Mouse (Mus musculus): ENCODE measurements at regions not wholly inside any gene's neighbourhood (a gene's known extent, or its start where the extent isn't known, plus 50 kb on each side); places are given as distances from the start of the nearest gene placed in this dataset.
A peak's percentile ranks its signal among the peaks of the same experiment; 100 is the strongest.

GRCm38 (mm10) chr3:51073743-51074319, 150.4 kb upstream of the Noct start:
- TF ChIP-seq CTCF (IDR thresholded peaks at IDR 0.05) = no peak
- Histone ChIP-seq H3K27ac (no peak overlapping the region), H3K4me3 (no peak overlapping the region)
- DNase-seq = no peak
- intact Hi-C loops (cut with DNase I) = no loop called here

GRCm38 (mm10) chr3:51075219-51075920, 148.9 kb upstream of the Noct start:
- intact Hi-C loops (cut with DNase I) = no loop called here
- TF ChIP-seq CTCF (IDR thresholded peaks at IDR 0.05) = peak; percentile 16; the same call in 1 of the 2 replicates
- peak; percentile 35 for DNase-seq

DNA sequence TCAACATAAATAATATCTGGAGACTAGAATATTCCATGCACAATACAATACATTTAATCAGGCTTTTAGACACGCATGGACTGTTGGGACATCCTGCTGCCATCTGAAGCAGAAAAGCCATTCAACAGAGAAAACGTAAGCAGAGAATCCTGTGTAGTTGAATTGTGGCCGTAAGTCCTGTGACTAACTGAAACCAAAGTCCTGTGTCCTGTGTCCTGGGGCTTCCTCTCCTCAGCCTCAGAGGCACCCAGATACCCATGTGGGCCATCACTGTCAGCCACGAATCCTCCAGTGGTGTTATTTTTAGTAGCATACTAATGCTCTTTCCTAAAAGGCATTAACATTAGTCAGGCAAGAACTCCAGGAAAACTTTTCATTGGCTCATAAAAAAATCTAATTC, 145.8 kb upstream of the Noct start:
- H3K27ac ChIP-seq = no peak overlapping the region
- intact Hi-C loops (cut with DNase I) = no loop called here
- no peak overlapping the region for H3K4me3 ChIP-seq
- TF ChIP-seq CTCF (IDR thresholded peaks at IDR 0.05) = no peak
- DNase-seq = no peak

More at GRCm38 (mm10) chr3:51075219-51075920, 148.9 kb upstream of the Noct start:
- Histone ChIP-seq H3K4me3 (no peak overlapping the region), H3K27ac (no peak overlapping the region)

- intact Hi-C loops (cut with DNase I) = no loop called here
- TF ChIP-seq CTCF (IDR thresholded peaks at IDR 0.05) = no peak
- no peak overlapping the region for H3K4me3 ChIP-seq
- DNase-seq = no peak
- no peak overlapping the region for H3K27ac ChIP-seq
Measured at GRCm38 (mm10) chr3:51080415-51080814, 143.8 kb upstream of the Noct start.

GRCm38 (mm10) chr3:51080855-51081254, 143.4 kb upstream of the Noct start:
- Histone ChIP-seq H3K27ac (no peak overlapping the region), H3K4me3 (no peak overlapping the region)
- TF ChIP-seq CTCF (IDR thresholded peaks at IDR 0.05) = no peak
- intact Hi-C loops (cut with DNase I) = no loop called here
- no peak for DNase-seq

- no peak overlapping the region for H3K27ac ChIP-seq
- no peak for TF ChIP-seq CTCF (IDR thresholded peaks at IDR 0.05)
- H3K4me3 ChIP-seq = no peak overlapping the region
- no peak for DNase-seq
- intact Hi-C loops (cut with DNase I) = no loop called here
Measured at GRCm38 (mm10) chr3:51082831-51083575, 141.2 kb upstream of the Noct start.

GRCm38 (mm10) chr3:51083583-51083982, 140.7 kb upstream of the Noct start:
- DNase-seq = no peak

GRCm38 (mm10) chr3:51086441-51086849, 137.8 kb upstream of the Noct start:
- no peak for DNase-seq
- Histone ChIP-seq H3K4me3 (no peak overlapping the region), H3K27ac (no peak overlapping the region)
- intact Hi-C loops (cut with DNase I) = no loop called here
- no peak for TF ChIP-seq CTCF (IDR thresholded peaks at IDR 0.05)

More at GRCm38 (mm10) chr3:51083583-51083982, 140.7 kb upstream of the Noct start:
- Histone ChIP-seq H3K4me3 (no peak overlapping the region), H3K27ac (no peak overlapping the region)
- intact Hi-C loops (cut with DNase I) = no loop called here
- TF ChIP-seq CTCF (IDR thresholded peaks at IDR 0.05) = no peak

DNA sequence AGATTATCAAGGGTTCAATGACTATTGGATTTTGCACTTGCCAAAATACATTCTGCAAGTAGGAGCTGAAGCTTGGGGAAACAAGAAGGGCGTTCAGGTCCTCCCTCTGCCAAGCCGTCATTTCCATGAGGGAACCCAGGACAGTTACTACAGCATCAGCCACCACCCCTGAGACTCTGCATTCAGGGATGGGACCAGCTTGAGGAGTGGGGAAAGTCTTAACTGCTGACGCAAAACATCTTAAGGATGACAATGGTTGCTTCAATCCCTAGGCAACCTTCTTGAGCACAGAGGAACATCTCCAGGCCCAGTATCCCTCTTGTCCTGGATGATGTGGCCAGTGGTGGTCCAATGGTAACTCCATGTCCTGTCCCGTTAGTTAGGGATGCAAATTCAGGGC, 137.2 kb upstream of the Noct start:
- intact Hi-C loops (cut with DNase I) = no loop called here
- no peak for TF ChIP-seq CTCF (IDR thresholded peaks at IDR 0.05)
- no peak overlapping the region for H3K27ac ChIP-seq
- no peak for DNase-seq
- H3K4me3 ChIP-seq = no peak overlapping the region

GRCm38 (mm10) chr3:51089036-51089669, 135.1 kb upstream of the Noct start:
- Histone ChIP-seq H3K4me3 (no peak overlapping the region), H3K27ac (no peak overlapping the region)
- intact Hi-C loops (cut with DNase I) = no loop called here
- no peak for DNase-seq
- no peak for TF ChIP-seq CTCF (IDR thresholded peaks at IDR 0.05)

GRCm38 (mm10) chr3:51091478-51091877, 132.8 kb upstream of the Noct start:
- intact Hi-C loops (cut with DNase I) = no loop called here
- TF ChIP-seq CTCF (IDR thresholded peaks at IDR 0.05) = no peak
- Histone ChIP-seq H3K4me3 (no peak overlapping the region), H3K27ac (no peak overlapping the region)
- DNase-seq = no peak

GRCm38 (mm10) chr3:51092079-51093028, 131.9 kb upstream of the Noct start:
- intact Hi-C loops (cut with DNase I) = no loop called here
- no peak for TF ChIP-seq CTCF (IDR thresholded peaks at IDR 0.05)
- H3K27ac ChIP-seq = no peak overlapping the region
- no peak for DNase-seq
- H3K4me3 ChIP-seq = no peak overlapping the region
